Mouse (Mus musculus): Measurements from ENCODE around the gene Gm10097. TPM values are rescaled to one million over a fixed set of nuclear protein-coding genes. Genes with fewer than 3 reads are reported as not detected.
A peak's percentile ranks its signal among the peaks of the same experiment; 100 is the strongest.

The Gm10097 gene
- polyA plus RNA-seq, 1 experiment from 2014 or later, result 0.05 TPM

DNA sequence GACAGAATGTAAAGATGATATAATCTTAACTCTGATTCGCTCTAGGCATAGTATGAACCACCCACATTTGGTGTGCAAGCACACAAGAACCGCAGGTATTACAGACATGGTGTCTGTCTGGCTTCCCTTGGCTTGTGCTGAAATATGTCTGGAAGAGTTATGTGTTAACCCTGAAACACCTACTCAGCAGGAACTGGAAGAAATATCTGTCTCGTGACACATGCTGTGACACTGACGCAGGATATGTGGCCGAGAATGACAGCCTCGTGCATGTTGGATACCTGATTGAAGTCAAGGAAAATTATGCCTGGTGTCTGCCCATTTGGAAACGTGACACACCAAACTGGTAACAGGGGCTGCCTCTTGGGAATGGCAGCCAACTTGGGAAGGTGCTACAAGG is 18.3 kb downstream of the Gm10097 start:
- Histone ChIP-seq H3K27me3 (replicated peaks) (no peaks in the 10 kb centered on the region), H3K9ac (no peak overlapping the region), H3K4me3 (replicated peaks) (no peak overlapping the region), H3K36me3 (no peaks in the 10 kb centered on the region), H3K27ac (no peak overlapping the region), H3K9me3 (no peaks in the 10 kb centered on the region), H3K4me2 (replicated peaks) (no peak overlapping the region), H3K4me1 (replicated peaks) (no peaks in the 10 kb centered on the region)
- no peak for ATAC-seq
- 87% methylated on average over 7 of the region's 7 CpGs for WGBS

DNA sequence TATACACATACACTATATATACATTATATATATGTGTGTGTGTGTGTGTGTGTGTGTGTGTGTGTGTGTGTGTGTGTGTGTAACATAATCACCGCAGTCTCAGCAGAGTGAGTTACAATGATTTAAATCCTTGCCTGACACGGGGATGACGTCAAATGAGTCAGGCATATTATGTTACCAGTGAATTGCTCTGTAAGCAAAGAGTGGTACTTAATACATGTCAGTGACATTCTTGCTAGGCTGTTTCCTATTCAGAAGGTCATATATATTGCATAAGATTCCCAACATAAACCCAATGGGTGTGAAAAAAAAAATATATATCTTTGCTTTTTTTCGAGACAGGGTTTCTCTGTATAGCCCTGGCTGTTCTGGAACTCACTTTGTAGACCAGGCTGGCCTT is 20.1 kb downstream of the Gm10097 start:
- WGBS, result 81% methylated on average over 4 of the region's 4 CpGs
- Histone ChIP-seq H3K4me3 (replicated peaks) (no peak overlapping the region), H3K27ac (no peak overlapping the region), H3K9ac (no peak overlapping the region), H3K9me3 (no peaks in the 10 kb centered on the region), H3K4me1 (replicated peaks) (no peaks in the 10 kb centered on the region), H3K4me2 (replicated peaks) (no peak overlapping the region), H3K36me3 (no peaks in the 10 kb centered on the region), H3K27me3 (replicated peaks) (no peaks in the 10 kb centered on the region)
- no peak for ATAC-seq

DNA sequence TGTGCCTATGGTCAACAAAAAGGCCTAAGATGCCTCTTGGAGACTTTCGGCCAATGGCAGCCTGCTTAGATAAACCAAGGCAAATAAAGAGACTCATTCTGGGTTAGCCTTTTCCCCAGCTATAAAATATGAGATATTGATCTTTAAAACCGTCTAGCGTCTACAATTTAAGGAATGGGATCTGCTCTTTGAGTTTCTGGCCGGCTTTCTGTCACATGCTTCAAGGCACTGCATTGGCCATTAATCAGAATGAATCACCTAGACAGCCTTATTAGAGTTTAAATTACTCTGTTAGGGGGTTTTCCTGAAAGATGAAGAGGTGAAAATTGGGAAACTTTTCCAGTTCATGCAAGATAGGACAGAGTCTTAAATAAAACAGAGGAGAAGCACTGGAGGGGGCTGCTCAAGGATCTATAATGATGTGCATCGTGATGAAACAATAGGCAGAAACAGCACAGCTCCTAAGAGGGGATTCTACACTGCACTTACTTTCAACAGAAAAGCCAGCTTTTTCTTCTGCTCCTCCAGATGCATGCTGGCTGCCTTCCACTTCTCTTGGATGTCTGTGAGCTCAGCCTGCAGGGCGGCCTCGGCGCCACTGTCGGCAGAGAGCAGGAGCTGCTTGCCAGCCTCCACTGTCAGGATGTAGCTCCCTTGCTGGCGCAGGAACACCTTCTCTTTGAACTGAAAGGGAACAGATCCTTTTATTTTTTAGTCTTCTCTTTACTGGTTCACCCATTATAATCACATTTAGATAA is 28.2 kb downstream of the Gm10097 start:
- Histone ChIP-seq H3K9me3 (no peaks in the 10 kb centered on the region), H3K4me3 (replicated peaks) (no peak overlapping the region), H3K36me3 (0 out of 2 replicates have a peak, but pooled peaks cover 3% of the 10 kb centered on the region), H3K9ac (no peak overlapping the region), H3K27me3 (replicated peaks) (no peaks in the 10 kb centered on the region), H3K27ac (no peak overlapping the region), H3K4me1 (replicated peaks) (no peaks in the 10 kb centered on the region), H3K4me2 (replicated peaks) (no peak overlapping the region)
- WGBS, result 60% methylated on average over 10 of the region's 10 CpGs
- ATAC-seq, result no peak

DNA sequence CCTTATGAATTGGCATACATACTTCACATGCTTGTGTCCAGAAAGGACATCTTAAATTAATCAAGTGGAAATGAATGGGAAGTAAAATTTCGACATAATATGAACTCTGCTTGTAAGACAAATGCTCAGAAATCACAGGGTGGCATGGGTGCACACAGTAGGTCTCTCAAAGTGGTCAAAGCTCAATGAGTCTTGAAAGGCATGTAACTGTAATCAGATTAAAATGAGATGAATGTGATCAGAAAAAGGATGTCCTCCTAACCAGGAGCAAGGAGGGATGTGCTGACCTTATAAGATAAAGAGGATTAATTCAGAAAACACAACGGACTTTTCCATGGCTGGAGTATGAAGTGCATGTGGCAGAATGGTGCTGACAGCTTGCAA is 28.8 kb downstream of the Gm10097 start:
- 65% methylated on average over 2 of the region's 2 CpGs for WGBS
- ATAC-seq, result no peak

DNA sequence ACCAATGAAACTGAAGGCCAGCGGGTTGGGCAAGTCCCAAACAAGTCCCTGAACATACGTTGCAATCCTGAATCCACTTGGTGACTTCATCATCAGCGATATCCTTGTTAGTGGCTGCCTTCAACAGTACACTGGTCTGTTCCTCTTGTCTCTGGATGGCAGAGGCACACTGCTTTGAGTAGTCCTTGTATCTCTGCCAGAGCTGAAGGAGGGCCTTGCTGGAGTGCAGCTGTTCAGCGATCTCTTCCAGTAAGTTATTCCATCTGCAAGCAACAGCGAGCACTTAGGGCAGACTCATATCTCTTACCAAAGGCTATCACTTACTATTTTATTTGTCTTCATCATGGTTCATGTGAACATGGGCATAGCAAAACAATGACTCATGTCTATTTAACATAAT is 41.8 kb downstream of the Gm10097 start:
- no peak overlapping the region for H3K4me3 ChIP-seq (replicated peaks)
- no peaks in the 10 kb centered on the region for H3K4me1 ChIP-seq (replicated peaks)
- H3K9me3 ChIP-seq, result no peaks in the 10 kb centered on the region
- 88% methylated on average over 5 of the region's 5 CpGs for WGBS
- 0 out of 2 replicates have a peak, but pooled peaks cover 16% of the 10 kb centered on the region for H3K36me3 ChIP-seq
- no peak for ATAC-seq
- H3K4me2 ChIP-seq (replicated peaks), result no peak overlapping the region
- H3K27ac ChIP-seq, result no peak overlapping the region
- H3K9ac ChIP-seq, result no peak overlapping the region
- H3K27me3 ChIP-seq (replicated peaks), result no peaks in the 10 kb centered on the region

More for the DNA sequence above, 28.8 kb downstream of the Gm10097 start:
- H3K9me3 ChIP-seq, result no peaks in the 10 kb centered on the region
- 0 out of 2 replicates have a peak, but pooled peaks cover 3% of the 10 kb centered on the region for H3K36me3 ChIP-seq
- H3K27me3 ChIP-seq (replicated peaks), result no peaks in the 10 kb centered on the region
- H3K9ac ChIP-seq, result no peak overlapping the region
- H3K4me3 ChIP-seq (replicated peaks), result no peak overlapping the region
- H3K27ac ChIP-seq, result no peak overlapping the region
- no peak overlapping the region for H3K4me2 ChIP-seq (replicated peaks)
- no peaks in the 10 kb centered on the region for H3K4me1 ChIP-seq (replicated peaks)

DNA sequence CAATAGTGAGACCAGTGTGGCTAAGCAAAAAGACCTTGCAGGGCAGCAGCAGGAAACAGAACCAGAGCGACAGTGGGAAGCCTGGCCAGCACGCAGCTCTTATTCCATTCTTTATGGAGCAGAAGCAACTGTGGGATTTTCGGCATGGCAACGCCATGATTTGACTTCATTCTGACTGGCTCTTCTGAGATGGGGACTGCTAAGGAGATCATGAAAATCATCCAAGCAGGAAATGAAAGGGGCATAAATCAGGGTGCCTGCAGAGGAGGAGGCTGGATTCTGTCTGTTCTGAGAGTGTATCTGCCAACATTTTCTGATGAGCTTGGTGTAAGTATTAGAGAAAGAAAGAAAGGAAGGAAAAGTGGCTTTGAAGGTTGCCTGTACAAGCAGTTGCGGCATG is 47.2 kb downstream of the Gm10097 start:
- H3K4me2 ChIP-seq (replicated peaks), result no peak overlapping the region
- ATAC-seq, result peak; percentile 45; the same call in 1 of the 2 replicates
- H3K27ac ChIP-seq, result no peak overlapping the region

DNA sequence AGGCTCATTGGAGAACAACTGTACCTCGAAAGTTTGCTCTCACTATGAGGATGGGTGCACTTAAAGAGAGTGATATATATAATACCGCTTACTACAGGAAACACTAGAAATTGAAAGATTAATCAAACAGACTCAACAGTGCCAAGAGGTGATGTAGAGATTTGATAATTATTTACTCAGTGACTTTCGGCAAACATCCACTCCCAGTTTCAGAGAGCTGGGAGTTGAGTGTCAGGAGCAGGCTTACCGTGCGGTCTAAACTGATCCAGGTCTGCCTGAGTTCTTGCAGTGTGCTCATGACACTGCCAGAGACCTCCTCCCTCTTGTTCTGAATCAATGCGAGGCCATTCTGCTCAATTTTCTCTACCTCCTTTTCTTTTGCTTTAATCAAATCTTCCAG is 47.7 kb downstream of the Gm10097 start:
- Histone ChIP-seq H3K9ac (no peak overlapping the region), H3K27ac (no peak overlapping the region), H3K4me1 (replicated peaks) (no peaks in the 10 kb centered on the region), H3K9me3 (no peaks in the 10 kb centered on the region), H3K27me3 (replicated peaks) (no peaks in the 10 kb centered on the region), H3K4me3 (replicated peaks) (no peak overlapping the region), H3K4me2 (replicated peaks) (no peak overlapping the region), H3K36me3 (0 out of 2 replicates have a peak, but pooled peaks cover 4% of the 10 kb centered on the region)
- peak; percentile 49; the same call in 1 of the 2 replicates for ATAC-seq
- WGBS, result 58% methylated on average over 6 of the region's 6 CpGs

More for the DNA sequence above, 47.2 kb downstream of the Gm10097 start:
- H3K9ac ChIP-seq, result no peak overlapping the region
- no peaks in the 10 kb centered on the region for H3K9me3 ChIP-seq
- H3K4me3 ChIP-seq (replicated peaks), result no peak overlapping the region
- H3K36me3 ChIP-seq, result 0 out of 2 replicates have a peak, but pooled peaks cover 4% of the 10 kb centered on the region
- no peaks in the 10 kb centered on the region for H3K27me3 ChIP-seq (replicated peaks)
- WGBS, result 70% methylated on average over 5 of the region's 5 CpGs
- H3K4me1 ChIP-seq (replicated peaks), result no peaks in the 10 kb centered on the region
